ENCODE assay signal across 28 mouse cellular contexts in the genomic region with DNA sequence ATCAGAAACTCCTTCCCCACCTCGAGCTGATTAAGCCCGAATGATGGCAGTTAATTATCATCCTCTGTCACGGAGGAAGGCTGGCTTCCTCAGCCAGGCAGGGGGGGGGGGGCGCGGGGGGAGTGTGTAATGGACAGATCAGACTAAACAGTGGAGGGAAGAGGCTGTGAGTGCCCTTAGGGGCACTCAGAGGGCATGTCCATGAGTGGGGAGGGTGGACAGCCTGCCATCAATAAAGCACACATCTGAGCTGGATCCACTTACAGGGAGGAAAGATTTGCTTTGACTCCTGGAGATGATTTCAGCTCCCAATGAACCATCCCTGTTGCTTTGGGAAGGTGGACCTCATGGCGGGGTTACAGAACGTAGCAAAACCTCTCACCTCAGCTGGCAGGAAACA.
DNase-seq lines count a peak whose midpoint lies in the region; ATAC-seq lines count a peak whose summit lies in the region.
"Had no signal": no experiment of that assay in that cellular context is flagged by ENCODE, and none has a peak within 500 bp of the region (broad histone marks: within the 10 kb centered on the region; RNA-seq: fewer than 3 reads in every experiment).

No protein-coding gene starts in this region.

- peak; percentile 77 for ATAC-seq in kidney, embryonic 14.5 days (ENCODE audit: low FRiP score, low TSS enrichment)
- ATAC-seq in kidney, embryonic 16.5 days (ENCODE audit: low FRiP score, low TSS enrichment) = peak; percentile 74
- ATAC-seq: activated CD4-positive, CD25-positive, alpha-beta regulatory T cell, adult 4 months; CD4-positive, CD25-positive, alpha-beta regulatory T cell, adult 4 months; forebrain, embryonic 14.5 days; forebrain, embryonic 16.5 days; Patski had no signal

- no peak overlapping the region for H3K4me3 ChIP-seq in kidney, embryonic 14.5 days (ENCODE audit: low read length)
- no peak overlapping the region for H3K4me3 ChIP-seq in kidney, embryonic 16.5 days (ENCODE audit: low read length)
- H3K4me3 ChIP-seq: embryonic facial prominence, embryonic 13.5 days; embryonic facial prominence, embryonic 15.5 days; erythroblast, embryonic 14.5 days; forebrain, embryonic 10.5 days; forebrain, embryonic 12.5 days had no signal

- H3K27ac ChIP-seq in kidney, embryonic 14.5 days (ENCODE audit: low read depth, low read length) = no peak overlapping the region
- H3K27ac ChIP-seq in kidney, embryonic 16.5 days (ENCODE audit: low read length) = no peak overlapping the region
- H3K27ac ChIP-seq: embryonic facial prominence, embryonic 13.5 days; embryonic facial prominence, embryonic 15.5 days; forebrain, embryonic 10.5 days; forebrain, embryonic 12.5 days had no signal

- 0 out of 2 replicates have a peak, but pooled peaks cover 6% of the 10 kb centered on the region for H3K27me3 ChIP-seq in kidney, embryonic 14.5 days (ENCODE audit: control insufficient read depth, insufficient read depth, low read length)
- H3K27me3 ChIP-seq in kidney, embryonic 16.5 days (ENCODE audit: insufficient read depth, low read length) = peaks cover 12% of the 10 kb centered on the region
- H3K27me3 ChIP-seq: embryonic facial prominence, embryonic 13.5 days; embryonic facial prominence, embryonic 15.5 days had no signal

- no peaks in the 10 kb centered on the region for H3K36me3 ChIP-seq in kidney, embryonic 14.5 days (ENCODE audit: control insufficient read depth, insufficient read depth, low read length)
- H3K36me3 ChIP-seq in kidney, embryonic 16.5 days (ENCODE audit: insufficient read depth, low read length) = no peaks in the 10 kb centered on the region
- H3K36me3 ChIP-seq: embryonic facial prominence, embryonic 13.5 days; embryonic facial prominence, embryonic 15.5 days; forebrain, embryonic 10.5 days; forebrain, embryonic 12.5 days; G1E had no signal

- H3K4me2 ChIP-seq in kidney, embryonic 14.5 days (replicated peaks; ENCODE audit: low read depth, low read length) = no peak overlapping the region
- H3K4me2 ChIP-seq in kidney, embryonic 16.5 days (replicated peaks; ENCODE audit: low read depth, low read length) = no peak overlapping the region
- H3K4me2 ChIP-seq: embryonic facial prominence, embryonic 13.5 days; embryonic facial prominence, embryonic 15.5 days; forebrain, embryonic 12.5 days had no signal

- 10% methylated on average over 7 of the region's 7 CpGs for WGBS in kidney, embryonic 14.5 days
- 13% methylated on average over 7 of the region's 7 CpGs for WGBS in kidney, embryonic 16.5 days

- no peaks in the 10 kb centered on the region for H3K9me3 ChIP-seq in kidney, embryonic 14.5 days (ENCODE audit: control insufficient read depth, low read length)
- no peaks in the 10 kb centered on the region for H3K9me3 ChIP-seq in kidney, embryonic 16.5 days (ENCODE audit: low read length)
- H3K9me3 ChIP-seq: embryonic facial prominence, embryonic 13.5 days; embryonic facial prominence, embryonic 15.5 days; forebrain, embryonic 10.5 days; forebrain, embryonic 12.5 days; G1E had no signal

- H3K4me1 ChIP-seq in kidney, embryonic 14.5 days (ENCODE audit: control insufficient read depth, insufficient read depth, low read length) = no peaks in the 10 kb centered on the region
- no peaks in the 10 kb centered on the region; the same call in 1 of the 2 replicates for H3K4me1 ChIP-seq in kidney, embryonic 16.5 days (ENCODE audit: insufficient read depth, low read length)
- H3K4me1 ChIP-seq: embryonic facial prominence, embryonic 13.5 days; embryonic facial prominence, embryonic 15.5 days; forebrain, embryonic 12.5 days had no signal

- no peak for DNase-seq in kidney, postnatal 36 days
- DNase-seq in kidney, adult 11 months = no peak
- peak; percentile 40 for DNase-seq in retina, postnatal 1 day
- no peak for DNase-seq in retina, embryonic 14.5 days (ENCODE audit: low spot score)
- DNase-seq: adrenal gland, adult 8-10 months; adrenal gland, postnatal 14 days; adrenal gland, postnatal 36 days; B cell, adult 2 months; cerebellum, adult 11 months; cerebellum, adult 18-20 months; cerebellum, adult 8-10 months; cerebellum, adult 9-11 months; cerebellum, postnatal 14 days; cerebellum, postnatal 36 days; embryo, embryonic 11 days had no signal

- no peak overlapping the region for H3K9ac ChIP-seq in kidney, embryonic 14.5 days (ENCODE audit: low read depth, low read length)
- no peak overlapping the region for H3K9ac ChIP-seq in kidney, embryonic 16.5 days (replicated peaks; ENCODE audit: low read length)
- H3K9ac ChIP-seq: embryonic facial prominence, embryonic 13.5 days; embryonic facial prominence, embryonic 15.5 days; forebrain, embryonic 12.5 days had no signal
